Mouse (Mus musculus) forebrain, embryonic 16.5 days (tissue): ENCODE measurements at regions not wholly inside any gene's neighbourhood (a gene's known extent, or its start where the extent isn't known, plus 50 kb on each side); places are given as distances from the start of the nearest gene placed in this dataset.

Experiments
- ATAC-seq: fragments of 200-750 bp; cut with Nextera tagmentation; 2 replicates; pipeline ENCODE4 v1.8.0; 2017; ENCODE audit warnings: mild to moderate bottlenecking, moderate library complexity
- H3K27ac ChIP-seq: fragments of 300-500 bp; sonication (generic); 2 replicates; pipeline ENCODE4 v1.5.1; 2014; ENCODE audit warnings: low read length, control low read depth
- H3K27me3 ChIP-seq: fragments of 300-500 bp; sonication (generic); replicated peaks from 2 replicates; pipeline ENCODE4 v1.6.1; 2014; ENCODE audit warnings: low read length; ENCODE audit not compliant: control insufficient read depth, insufficient read depth
- H3K36me3 ChIP-seq: fragments of 300-500 bp; sonication (generic); 2 replicates; pipeline ENCODE4 v1.6.1; 2014; ENCODE audit not compliant: control insufficient read depth, insufficient read depth
- H3K4me1 ChIP-seq: fragments of 300-500 bp; sonication (generic); replicated peaks from 2 replicates; pipeline ENCODE4 v1.6.1; 2014; ENCODE audit warnings: low read length; ENCODE audit not compliant: control insufficient read depth, insufficient read depth
- H3K4me2 ChIP-seq: fragments of 300-500 bp; sonication (generic); 2 replicates; pipeline ENCODE4 v1.6.1; 2014; ENCODE audit warnings: mild to moderate bottlenecking, low read length, control low read depth
- H3K4me3 ChIP-seq: fragments of 300-500 bp; sonication (generic); replicated peaks from 2 replicates; pipeline ENCODE4 v1.5.1; 2014; ENCODE audit warnings: mild to moderate bottlenecking, low read length, control low read depth
- H3K9ac ChIP-seq: fragments of 300-500 bp; sonication (generic); replicated peaks from 2 replicates; pipeline ENCODE4 v1.6.1; 2014; ENCODE audit warnings: low read depth, low read length, control low read depth
- H3K9me3 ChIP-seq: fragments of 300-500 bp; sonication (generic); 2 replicates; pipeline ENCODE4 v1.6.1; 2016; ENCODE audit warnings: low read length; ENCODE audit not compliant: control insufficient read depth
- WGBS: fragments of 180-500 bp; shearing (Covaris S2); extraction: QIAGEN DNeasy Blood & Tissue Kit; methylation state at CpG from one replicate; pipeline ENCODE4 v1.1.7; 2014; 5-methylcytosine and 5-hydroxymethylcytosine counted together

- 93% methylated on average over 2 of the region's 2 CpGs for WGBS
- H3K9ac ChIP-seq: no peak overlapping the region
- H3K4me3 ChIP-seq: no peak overlapping the region
- H3K4me2 ChIP-seq: no peak overlapping the region
- H3K9me3 ChIP-seq: no peaks in the 10 kb centered on the region
- no peaks in the 10 kb centered on the region for H3K27me3 ChIP-seq
- no peak overlapping the region for H3K27ac ChIP-seq
- H3K36me3 ChIP-seq: no peaks in the 10 kb centered on the region
- no peak for ATAC-seq
- no peaks in the 10 kb centered on the region for H3K4me1 ChIP-seq
Observed at GRCm38 (mm10) chr10:66102103-66102502, 993.8 kb upstream of the Jmjd1c start.

GRCm38 (mm10) chr10:66131361-66131760 lies 964.6 kb upstream of the Jmjd1c start:
- Histone ChIP-seq H3K36me3 (no peaks in the 10 kb centered on the region), H3K27ac (no peak overlapping the region), H3K9ac (no peak overlapping the region), H3K4me1 (0 out of 2 replicates have a peak, but pooled peaks cover 3% of the 10 kb centered on the region), H3K9me3 (no peaks in the 10 kb centered on the region), H3K27me3 (no peaks in the 10 kb centered on the region), H3K4me3 (no peak overlapping the region), H3K4me2 (no peak overlapping the region)
- 50% methylated on average over 3 of the region's 3 CpGs for WGBS
- ATAC-seq: no peak

- ATAC-seq: peak; percentile 65
- H3K36me3 ChIP-seq: no peaks in the 10 kb centered on the region
- no peaks in the 10 kb centered on the region for H3K9me3 ChIP-seq
- H3K4me3 ChIP-seq: no peak overlapping the region
- H3K4me1 ChIP-seq: 0 out of 2 replicates have a peak, but pooled peaks cover 3% of the 10 kb centered on the region
- no peak overlapping the region for H3K9ac ChIP-seq
- H3K27me3 ChIP-seq: no peaks in the 10 kb centered on the region
- no peak overlapping the region for H3K27ac ChIP-seq
- no peak overlapping the region for H3K4me2 ChIP-seq
- 22% methylated on average over 4 of the region's 4 CpGs for whole genome bisulfite sequencing
Observed at GRCm38 (mm10) chr10:66132025-66132424, 963.9 kb upstream of the Jmjd1c start.

- H3K36me3 ChIP-seq: no peaks in the 10 kb centered on the region
Observed at GRCm38 (mm10) chr10:66142413-66142812, 953.5 kb upstream of the Jmjd1c start.

GRCm38 (mm10) chr10:66142910-66143309 lies 953.0 kb upstream of the Jmjd1c start:
- no peaks in the 10 kb centered on the region for H3K36me3 ChIP-seq
- peak; percentile 93 for ATAC-seq
- no peak overlapping the region for H3K27ac ChIP-seq
- H3K4me1 ChIP-seq: no peaks in the 10 kb centered on the region
- no peak overlapping the region for H3K4me2 ChIP-seq
- H3K4me3 ChIP-seq: no peak overlapping the region
- H3K9ac ChIP-seq: no peak overlapping the region
- no peaks in the 10 kb centered on the region for H3K27me3 ChIP-seq
- no peaks in the 10 kb centered on the region for H3K9me3 ChIP-seq

More at GRCm38 (mm10) chr10:66142413-66142812, 953.5 kb upstream of the Jmjd1c start:
- Histone ChIP-seq H3K4me1 (no peaks in the 10 kb centered on the region), H3K4me3 (no peak overlapping the region), H3K9ac (no peak overlapping the region), H3K9me3 (no peaks in the 10 kb centered on the region), H3K4me2 (no peak overlapping the region), H3K27ac (no peak overlapping the region), H3K27me3 (no peaks in the 10 kb centered on the region)
- 0 out of 2 replicates have a peak, but pooled peaks have one; percentile 33 for ATAC-seq
- 56% methylated on average over 1 of the region's 1 CpGs for WGBS

- ATAC-seq: no peak
- H3K27ac ChIP-seq: no peak overlapping the region
- no peak overlapping the region for H3K4me3 ChIP-seq
- 89% methylated on average over 2 of the region's 2 CpGs for WGBS
- no peaks in the 10 kb centered on the region for H3K9me3 ChIP-seq
- H3K36me3 ChIP-seq: no peaks in the 10 kb centered on the region
- H3K27me3 ChIP-seq: no peaks in the 10 kb centered on the region
- no peaks in the 10 kb centered on the region for H3K4me1 ChIP-seq
- no peak overlapping the region for H3K9ac ChIP-seq
- no peak overlapping the region for H3K4me2 ChIP-seq
Observed at GRCm38 (mm10) chr10:66150966-66151365, 945.0 kb upstream of the Jmjd1c start.

GRCm38 (mm10) chr10:66152777-66153176 lies 943.1 kb upstream of the Jmjd1c start:
- no peaks in the 10 kb centered on the region for H3K9me3 ChIP-seq
- 66% methylated on average over 4 of the region's 4 CpGs for WGBS
- H3K9ac ChIP-seq: no peak overlapping the region
- H3K27ac ChIP-seq: no peak overlapping the region
- no peaks in the 10 kb centered on the region for H3K4me1 ChIP-seq
- H3K36me3 ChIP-seq: no peaks in the 10 kb centered on the region
- H3K27me3 ChIP-seq: no peaks in the 10 kb centered on the region
- ATAC-seq: peak; percentile 70
- no peak overlapping the region for H3K4me2 ChIP-seq
- no peak overlapping the region for H3K4me3 ChIP-seq

- H3K9ac ChIP-seq: no peak overlapping the region
- no peaks in the 10 kb centered on the region for H3K9me3 ChIP-seq
- H3K4me1 ChIP-seq: peaks cover 4% of the 10 kb centered on the region
- 50% methylated on average over 5 of the region's 5 CpGs for WGBS
- no peak overlapping the region for H3K4me2 ChIP-seq
- H3K36me3 ChIP-seq: no peaks in the 10 kb centered on the region
- H3K27ac ChIP-seq: no peak overlapping the region
- H3K4me3 ChIP-seq: no peak overlapping the region
- no peaks in the 10 kb centered on the region for H3K27me3 ChIP-seq
- ATAC-seq: peak; percentile 71
Observed at GRCm38 (mm10) chr10:66160916-66161556, 934.9 kb upstream of the Jmjd1c start.

GRCm38 (mm10) chr10:66172803-66173202 lies 923.1 kb upstream of the Jmjd1c start:
- Histone ChIP-seq H3K4me3 (no peak overlapping the region), H3K9ac (no peak overlapping the region), H3K9me3 (no peaks in the 10 kb centered on the region), H3K4me1 (no peaks in the 10 kb centered on the region), H3K36me3 (no peaks in the 10 kb centered on the region), H3K4me2 (no peak overlapping the region), H3K27me3 (no peaks in the 10 kb centered on the region), H3K27ac (no peak overlapping the region)
- ATAC-seq: no peak
- WGBS: 71% methylated on average over 4 of the region's 4 CpGs

- Histone ChIP-seq H3K9ac (no peak overlapping the region), H3K4me1 (no peaks in the 10 kb centered on the region), H3K27me3 (no peaks in the 10 kb centered on the region), H3K4me3 (no peak overlapping the region), H3K9me3 (no peaks in the 10 kb centered on the region), H3K36me3 (no peaks in the 10 kb centered on the region), H3K4me2 (no peak overlapping the region), H3K27ac (no peak overlapping the region)
- 27% methylated on average over 3 of the region's 3 CpGs for WGBS
- peak; percentile 84 for ATAC-seq
Observed at GRCm38 (mm10) chr10:66177318-66177717, 918.6 kb upstream of the Jmjd1c start.
